Mouse (Mus musculus) left cerebral cortex, adult 2 months (tissue): ENCODE measurements around the gene Kng1. TPM values are rescaled to one million over a fixed set of nuclear protein-coding genes. Genes with fewer than 3 reads are reported as not detected.
A peak's percentile ranks its signal among the peaks of the same experiment; 100 is the strongest.
"Not testable (repeated sequence)": the region's sequence is repeated elsewhere in the genome, so short reads cannot be mapped to it uniquely, and the experiment has no call there.

Experiments
- DNase-seq, 2 experiments: peaks; one replicate each; pipeline ENCODE4 v3.0.0; 2021 to 2022; ENCODE audit warnings: low spot score in 2 of 2, mixed read lengths in 1 of 2; ENCODE audit errors: extremely low spot score in 1 of 2
- H3K27ac ChIP-seq: fragments of 200-600 bp; 2 replicates; pipeline ENCODE4 v1.8.1; 2022
- H3K4me3 ChIP-seq: fragments of 200-600 bp; 2 replicates; pipeline ENCODE4 v1.8.1; 2022
- CTCF ChIP-seq: fragments of 200-600 bp; IDR thresholded peaks from 2 replicates; pipeline ENCODE4 v1.8.1; 2022; ENCODE audit warnings: antibody characterized with exemption, mild to moderate bottlenecking, moderate library complexity
- intact Hi-C: fragments of 180-260 bp; cut with DNase I; formaldehyde crosslinking; loops from one replicate; pipeline ENCODE4 v1.15.1; 2025
- total RNA-seq, 2 experiments: library from RNA; stranded (reverse); gene quantifications; 2 replicates each; pipeline ENCODE4 v1.2.3; 2021

The Kng1 gene
- total RNA-seq, 2 experiments from 2014 or later, result not detected

DNA sequence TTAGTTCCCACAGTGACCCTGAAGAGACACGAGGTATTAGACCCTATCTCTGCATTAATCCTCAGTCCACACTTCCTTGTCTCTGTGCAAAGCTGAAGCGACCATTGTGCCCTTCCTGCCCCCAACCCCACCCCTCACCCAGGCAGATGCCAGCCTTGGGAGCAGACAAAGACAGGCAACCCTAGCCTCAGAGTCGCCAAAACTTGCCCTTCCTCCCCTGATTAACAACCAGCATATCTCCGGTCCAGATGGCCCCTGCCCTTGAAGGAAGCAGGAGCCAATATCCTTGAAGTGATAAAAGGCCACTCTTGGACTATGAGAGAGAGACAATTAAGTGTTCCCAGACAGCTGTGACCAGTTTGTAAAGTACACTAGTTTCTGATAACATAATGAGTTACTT lies 16.8 kb upstream of the Kng1 start:
- H3K4me3 ChIP-seq, result no peak overlapping the region
- intact Hi-C loops, result loop anchor here (10.0 kb wide), 1 partner anchor 476 kb away; no protein-coding TSS in a partner anchor
- DNase-seq, result no peak
- H3K27ac ChIP-seq, result no peak overlapping the region
- TF ChIP-seq CTCF, result no peak

DNA sequence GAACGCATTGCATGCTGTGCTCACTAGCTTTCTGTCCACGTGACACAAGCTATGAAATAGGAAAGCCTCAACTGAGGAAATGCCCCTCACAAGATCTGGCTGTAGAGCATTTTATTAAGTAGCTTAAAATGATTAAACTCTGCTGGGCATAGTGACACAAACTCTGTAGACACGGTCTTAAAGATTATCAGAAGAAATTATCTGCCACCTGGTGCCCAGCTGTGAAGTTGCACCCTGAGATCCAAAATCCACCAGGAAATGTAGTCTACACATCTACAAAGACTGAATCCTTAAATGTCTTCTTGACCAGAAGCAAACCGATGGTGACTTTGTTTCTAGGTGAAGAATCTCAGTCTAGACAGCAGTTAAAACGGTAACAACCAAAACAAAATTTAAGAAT lies 11.3 kb upstream of the Kng1 start:
- intact Hi-C loops, result loop anchor here (1.0 to 10.0 kb wide), 2 partner anchors 170 to 482 kb away; no protein-coding TSS in a partner anchor
- no peak overlapping the region for H3K4me3 ChIP-seq
- H3K27ac ChIP-seq, result no peak overlapping the region
- TF ChIP-seq CTCF, result peak; percentile 73
- DNase-seq, result peak; percentile 18

DNA sequence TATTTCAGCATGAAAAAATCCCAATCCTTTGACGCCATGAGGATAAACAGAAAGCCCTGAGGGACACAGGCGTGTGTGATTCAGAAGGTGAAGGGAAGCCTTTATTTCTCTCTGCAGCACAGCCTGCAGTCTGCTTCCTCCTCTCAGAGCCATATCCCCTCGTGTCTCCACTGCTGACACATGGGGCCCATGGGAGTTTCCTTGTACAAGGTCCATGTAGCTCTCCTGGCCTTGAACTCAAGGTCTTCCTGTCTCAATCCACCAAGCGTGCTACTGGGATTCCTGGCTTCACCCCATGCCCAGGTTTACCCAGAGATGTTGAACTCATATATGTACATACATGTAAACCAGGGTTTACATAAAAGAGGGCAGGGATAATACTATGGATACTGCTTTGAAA lies 2.0 kb downstream of the Kng1 start:
- H3K27ac ChIP-seq, H3K4me3 ChIP-seq, intact Hi-C loops: not testable (repeated sequence)

DNA sequence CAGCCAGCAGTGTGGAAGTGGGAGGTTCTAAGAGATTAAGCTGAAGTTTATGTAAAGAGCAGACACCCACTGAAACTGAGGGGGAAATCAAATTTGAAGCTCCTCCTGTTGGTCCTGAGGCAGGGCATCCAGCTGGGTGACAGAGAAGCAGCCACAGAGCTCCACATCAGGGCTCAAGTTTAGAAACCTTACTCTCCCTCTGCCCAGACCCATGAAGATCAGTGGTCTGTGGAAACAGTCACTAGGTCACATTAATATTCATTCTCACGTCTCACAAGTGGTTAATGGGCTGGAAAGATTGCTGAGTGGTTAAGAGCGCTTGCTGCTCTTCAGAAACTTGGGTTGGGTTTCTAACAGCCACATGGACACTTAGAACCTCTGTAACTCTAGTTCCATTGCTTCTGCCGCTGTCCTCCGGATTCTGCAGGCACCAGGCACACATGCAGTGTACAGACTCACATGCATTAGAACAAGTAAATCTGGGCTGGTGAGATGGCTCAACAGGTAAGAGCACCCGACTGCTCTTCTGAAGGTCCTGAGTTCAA lies 3.2 kb downstream of the Kng1 start:
- H3K4me3 ChIP-seq, H3K27ac ChIP-seq, DNase-seq, intact Hi-C loops: not testable (repeated sequence)

More for the DNA sequence above, 2.0 kb downstream of the Kng1 start:
- not testable (repeated sequence) for DNase-seq

DNA sequence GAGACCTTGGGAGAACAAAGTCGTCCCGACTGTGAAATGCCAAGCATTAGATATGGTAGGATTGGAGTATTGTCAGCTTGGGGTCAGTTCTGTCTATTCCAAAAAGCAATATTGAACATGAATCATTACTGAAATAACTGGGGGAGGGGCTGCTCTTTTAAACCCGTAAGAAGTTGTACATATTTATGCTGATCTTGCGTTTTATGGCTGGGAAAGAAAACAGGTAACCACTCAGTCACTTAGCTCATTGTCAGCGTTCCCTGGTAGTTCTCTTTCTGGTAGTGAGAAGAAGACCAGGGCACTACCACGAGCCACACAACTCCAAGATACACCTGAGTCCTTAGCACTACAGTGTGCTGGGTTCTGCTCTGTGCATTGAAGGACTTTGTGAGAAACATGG lies 19.9 kb downstream of the Kng1 start:
- H3K27ac ChIP-seq, DNase-seq, intact Hi-C loops, H3K4me3 ChIP-seq: not testable (repeated sequence)

DNA sequence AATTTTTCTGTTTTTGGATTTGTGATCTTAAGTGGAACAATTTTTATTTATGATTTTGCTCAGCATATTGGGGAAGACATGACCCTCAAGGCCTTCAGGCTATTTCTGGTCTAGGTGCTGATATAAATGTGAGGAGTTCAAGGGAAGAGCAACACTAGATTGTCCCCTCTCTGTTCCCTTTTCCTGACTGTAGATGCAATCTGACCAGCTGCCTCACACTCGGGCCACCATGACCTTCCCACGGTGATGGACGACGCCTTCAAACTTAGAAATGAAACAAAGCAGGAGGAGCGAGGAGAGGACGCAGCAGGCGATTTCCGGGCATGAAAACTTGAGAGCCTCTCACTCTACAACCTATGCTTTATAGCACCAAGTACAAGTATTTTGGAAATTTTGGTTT lies 29.5 kb downstream of the Kng1 start:
- H3K27ac ChIP-seq, DNase-seq, H3K4me3 ChIP-seq: not testable (repeated sequence)
- intact Hi-C loops, result loop anchor here (2.0 to 5.0 kb wide), 3 partner anchors 48 to 865 kb away; no protein-coding TSS in a partner anchor

DNA sequence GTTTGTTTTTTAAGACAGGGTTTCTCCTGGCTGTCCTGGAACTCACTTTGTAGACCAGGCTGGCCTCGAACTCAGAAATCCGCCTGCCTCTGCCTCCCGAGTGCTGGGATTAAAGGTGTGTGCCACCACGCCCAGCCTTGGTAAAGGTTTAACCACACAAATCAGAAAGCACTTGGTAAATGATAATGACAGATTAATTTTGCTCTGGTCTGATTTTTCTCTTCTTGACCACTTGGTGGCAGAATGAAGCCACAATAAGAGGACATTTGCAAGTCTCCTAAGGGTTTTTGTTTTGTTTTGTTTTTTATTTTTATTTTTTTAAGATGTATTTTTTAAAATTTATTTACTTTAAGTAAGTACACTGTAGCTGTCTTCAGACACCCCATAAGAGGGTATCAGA lies 30.0 kb downstream of the Kng1 start:
- DNase-seq, H3K4me3 ChIP-seq, H3K27ac ChIP-seq: not testable (repeated sequence)
- intact Hi-C loops, result loop anchor here (2.0 to 5.0 kb wide), 3 partner anchors 47 to 865 kb away; no protein-coding TSS in a partner anchor
- peak; percentile 70 for TF ChIP-seq CTCF

DNA sequence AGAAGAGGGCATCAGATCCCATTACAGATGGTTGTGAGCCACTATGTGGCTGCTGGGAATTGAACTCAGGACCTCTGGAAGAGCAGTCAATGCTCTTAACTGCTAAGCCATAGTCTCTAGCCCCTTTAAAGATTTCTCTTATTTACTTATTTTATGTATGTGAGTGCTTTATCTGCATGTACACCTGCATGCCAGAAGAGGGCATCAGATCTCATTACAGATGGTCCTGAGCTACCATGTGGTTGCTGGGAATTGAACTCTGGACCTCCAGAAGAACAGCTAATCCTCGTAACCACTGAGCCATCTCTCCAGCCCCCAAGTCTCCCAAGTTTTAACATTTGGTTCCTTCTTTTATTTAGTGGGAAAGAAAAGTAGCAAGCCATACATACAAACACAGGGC lies 30.8 kb downstream of the Kng1 start:
- intact Hi-C loops, result loop anchor here (5.0 kb wide), 2 partner anchors 314 to 864 kb away; no protein-coding TSS in a partner anchor
- not testable (repeated sequence) for DNase-seq, H3K27ac ChIP-seq, H3K4me3 ChIP-seq
- TF ChIP-seq CTCF, result peak; percentile 27

DNA sequence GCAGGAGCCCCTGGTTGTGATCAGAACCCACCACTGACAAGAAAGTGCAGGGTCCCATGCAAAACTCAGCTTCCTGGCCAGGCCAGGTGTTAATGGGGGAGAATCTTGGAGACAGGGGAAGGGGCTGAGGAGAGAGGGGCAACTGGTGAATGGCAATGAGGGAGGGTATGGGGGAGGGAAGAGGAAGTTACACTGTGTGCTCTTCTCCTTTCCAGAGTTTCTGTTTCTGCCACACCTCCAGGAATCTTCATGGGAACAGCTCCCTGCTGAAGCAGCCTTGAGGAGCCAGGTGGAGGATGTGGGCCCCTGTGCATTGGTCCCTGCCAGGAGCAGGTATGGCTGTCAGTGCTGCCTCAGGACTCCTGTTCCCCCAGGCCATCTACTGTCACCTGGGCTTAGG lies 33.7 kb downstream of the Kng1 start:
- intact Hi-C loops, H3K27ac ChIP-seq, H3K4me3 ChIP-seq, DNase-seq: not testable (repeated sequence)

DNA sequence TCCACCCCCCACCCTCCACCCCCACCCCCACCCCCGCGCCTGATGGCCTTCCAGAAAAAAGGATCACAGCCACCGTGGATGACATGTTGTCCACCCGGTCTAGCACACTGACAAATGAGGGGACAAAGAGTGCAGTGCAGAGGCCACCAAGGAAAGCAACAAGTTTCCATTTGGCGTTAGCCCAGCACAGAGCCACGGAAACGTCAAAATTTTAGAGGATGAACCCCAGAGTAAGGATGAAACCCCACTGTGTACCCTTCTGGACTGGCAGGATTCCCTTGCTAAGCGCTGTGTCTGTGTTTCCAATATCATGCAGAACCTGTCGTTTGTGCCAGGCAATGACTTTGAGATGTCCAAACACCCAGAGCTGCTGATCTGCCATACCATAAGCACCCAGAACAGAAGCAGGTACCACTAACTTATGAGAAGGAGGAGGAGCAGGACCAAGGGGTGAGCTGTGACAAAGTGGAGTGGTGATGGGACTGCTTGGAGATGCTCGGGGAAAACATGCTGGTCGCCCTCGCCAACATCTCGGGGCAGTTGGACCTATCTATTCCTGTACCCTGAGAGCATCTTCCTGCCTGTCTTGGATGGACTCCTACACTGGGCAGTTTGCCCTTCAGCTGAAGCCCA lies 35.8 kb downstream of the Kng1 start:
- TF ChIP-seq CTCF, result no peak
- DNase-seq, result no peak
- Histone ChIP-seq H3K27ac (no peak overlapping the region), H3K4me3 (no peak overlapping the region)
- intact Hi-C loops, result no loop called here

DNA sequence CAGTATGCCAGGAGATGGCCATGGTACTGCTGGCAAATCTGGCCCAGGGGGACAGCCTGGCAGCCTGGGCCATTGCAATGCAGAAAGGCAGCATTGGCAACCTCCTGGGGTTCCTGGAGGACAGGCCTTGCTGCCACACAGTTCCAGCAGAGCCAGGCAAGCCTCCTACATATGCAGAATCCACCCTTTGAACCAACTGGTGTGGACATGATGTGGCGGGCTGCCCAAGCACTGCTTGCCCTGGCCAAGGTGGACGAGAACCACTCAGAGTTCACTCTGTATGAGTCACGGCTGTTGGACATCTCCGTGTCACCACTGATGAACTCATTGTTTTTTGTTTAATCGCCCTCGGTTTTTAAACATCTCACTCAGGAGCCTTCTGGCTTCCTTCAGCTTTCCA lies 36.5 kb downstream of the Kng1 start:
- TF ChIP-seq CTCF, result no peak
- no peak overlapping the region for H3K4me3 ChIP-seq
- H3K27ac ChIP-seq, result no peak overlapping the region
- DNase-seq, result no peak
- intact Hi-C loops, result no loop called here

DNA sequence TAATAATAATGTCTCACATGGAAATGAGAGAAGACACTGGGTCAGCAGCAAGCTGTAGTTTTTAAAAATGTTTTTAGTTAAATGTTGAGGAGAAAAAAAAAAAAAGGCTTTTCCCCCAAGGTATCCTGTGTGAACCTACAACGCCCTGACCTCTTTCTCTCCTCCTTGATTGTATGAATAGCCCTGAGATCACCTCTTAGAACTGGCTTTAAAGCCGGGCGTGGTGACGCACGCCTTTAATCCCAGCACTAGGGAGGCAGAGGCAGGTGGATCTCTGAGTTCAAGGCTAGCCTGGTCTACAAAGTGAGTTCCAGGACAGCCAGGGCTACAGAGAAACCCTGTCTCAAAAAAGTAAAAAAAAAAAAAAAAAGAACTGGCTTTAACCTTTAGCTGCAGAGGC lies 37.9 kb downstream of the Kng1 start:
- H3K4me3 ChIP-seq, H3K27ac ChIP-seq, intact Hi-C loops, DNase-seq: not testable (repeated sequence)

DNA sequence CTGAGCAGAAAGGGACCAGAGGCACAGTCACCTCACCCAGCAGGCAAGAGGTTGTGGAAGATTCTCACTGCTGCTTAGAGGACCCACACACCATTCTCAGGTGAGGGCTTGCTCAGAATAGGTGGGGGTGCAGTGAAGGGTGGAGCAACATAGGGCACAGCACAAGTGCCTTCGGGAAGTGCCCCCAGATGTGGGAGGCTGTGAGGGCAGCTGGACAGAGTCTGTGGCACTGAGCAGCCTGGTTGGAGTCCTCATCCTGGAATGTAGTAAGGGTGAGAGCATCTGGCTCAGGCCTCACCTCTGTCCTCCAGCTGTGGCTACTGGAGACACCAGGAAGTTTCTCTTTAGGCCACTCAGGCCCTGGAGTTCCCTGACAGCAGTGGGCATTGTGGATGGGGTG lies 39.2 kb downstream of the Kng1 start:
- H3K27ac ChIP-seq, DNase-seq, H3K4me3 ChIP-seq, intact Hi-C loops: not testable (repeated sequence)

DNA sequence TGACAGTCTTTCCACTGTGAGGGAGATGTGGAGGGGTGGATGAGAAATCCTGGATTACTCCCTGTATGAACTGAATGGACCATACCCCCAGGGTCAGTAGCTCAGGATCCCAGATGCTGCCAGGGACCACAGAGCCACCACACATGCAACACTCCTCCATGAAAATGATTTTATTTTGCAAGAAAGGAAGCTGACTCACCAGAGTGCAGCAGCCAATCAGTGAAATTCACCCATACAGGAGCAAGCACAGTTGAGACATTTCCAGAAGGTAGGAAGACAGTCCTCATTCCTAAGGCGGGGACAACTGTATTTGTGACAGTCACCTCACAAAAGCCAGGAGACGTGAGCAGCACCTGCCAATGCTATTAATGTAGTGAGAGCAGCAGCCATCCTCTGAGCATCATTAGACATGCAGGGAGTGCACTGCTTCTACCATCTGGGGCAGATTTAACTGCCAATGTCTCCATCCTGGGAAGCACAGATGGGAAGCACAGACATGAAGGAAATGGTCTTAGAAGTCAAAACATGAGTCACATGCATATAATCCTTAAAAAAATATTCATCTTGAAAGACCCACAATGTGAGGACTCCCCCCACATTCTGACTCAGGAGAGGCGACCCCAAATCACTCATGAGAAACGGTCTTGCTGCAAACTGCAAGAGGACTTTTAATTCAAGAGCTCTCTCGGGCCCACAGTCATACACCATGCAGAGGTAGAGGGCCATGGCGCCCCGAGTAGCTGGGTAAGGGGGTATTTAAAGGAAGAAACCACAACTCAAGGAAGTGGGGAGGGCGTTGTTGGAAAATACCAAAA lies 39.8 kb downstream of the Kng1 start:
- intact Hi-C loops, H3K27ac ChIP-seq, H3K4me3 ChIP-seq, DNase-seq: not testable (repeated sequence)

DNA sequence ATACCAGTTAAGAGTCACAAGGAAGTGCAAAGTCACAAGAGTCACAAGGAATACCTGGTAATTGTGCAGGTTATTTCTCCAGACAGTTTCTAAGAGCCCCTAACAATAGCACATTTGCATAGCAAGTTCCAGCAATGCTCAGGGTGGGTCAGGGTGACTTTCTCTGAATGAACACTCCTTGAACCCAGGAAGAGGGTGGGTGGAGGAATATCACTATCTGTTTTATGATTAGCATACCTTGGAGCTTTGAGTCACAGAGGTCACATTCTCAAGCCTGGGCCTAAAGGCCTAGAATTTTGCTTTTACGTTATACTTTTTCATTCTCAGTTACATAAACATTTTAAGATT lies 40.4 kb downstream of the Kng1 start:
- intact Hi-C loops, DNase-seq, H3K4me3 ChIP-seq, H3K27ac ChIP-seq: not testable (repeated sequence)
